Mouse (Mus musculus): ENCODE measurements around the gene Serinc4. TPM values are rescaled to one million over a fixed set of nuclear protein-coding genes. Genes with fewer than 3 reads are reported as not detected.
A peak's percentile ranks its signal among the peaks of the same experiment; 100 is the strongest.

Gene Serinc4
- total RNA-seq (2012; rRNA removed), result 0.75 and 1.2 TPM in 2 replicates
- under 1 TPM in 1 of 2 experiments, not detected in 1; 0.38 TPM for polyA plus RNA-seq (2012; ENCODE audit: insufficient read depth in 1 of 2, insufficient read length in 2 of 2, low read depth in 1 of 2, low replicate concordance in 2 of 2, missing spikeins in 1 of 2)

- H3K36me3 ChIP-seq (ENCODE audit: control insufficient read depth in 1 of 2, insufficient read depth in 2 of 2, low read length in 2 of 2), result peaks cover 0 to 11% of the 10 kb centered on the region in 2 experiments; a peak in 2 of 4 replicates
- no peak for TF ChIP-seq EP300 (IDR thresholded peaks at IDR 0.05; ENCODE audit: low read depth in 1 of 2, low read length in 2 of 2)
- peak; percentile 76 for TF ChIP-seq GATA1 (IDR thresholded peaks at IDR 0.05; ENCODE audit: low read depth, low read length)
- peak; percentile 85 for TF ChIP-seq TBP (IDR thresholded peaks at IDR 0.05; ENCODE audit: low read depth, low read length)
- peak; percentile 94 for TF ChIP-seq POLR2AphosphoS2 (IDR thresholded peaks at IDR 0.05; ENCODE audit: low read length)
- TF ChIP-seq USF1 (IDR thresholded peaks at IDR 0.05; ENCODE audit: low read depth, low read length), result 0 out of 2 replicates have a peak, but pooled peaks have one; percentile 8
- peak; percentile 85 for TF ChIP-seq NELFE (IDR thresholded peaks at IDR 0.05; ENCODE audit: low read depth, low read length)
- no peak for TF ChIP-seq SMC3 (IDR thresholded peaks at IDR 0.05; ENCODE audit: low read depth, low read length)
- TF ChIP-seq TAL1 (IDR thresholded peaks at IDR 0.05; ENCODE audit: low read length), result no peak; the same call in 1 of the 2 replicates
- TF ChIP-seq SIN3A (IDR thresholded peaks at IDR 0.05; ENCODE audit: low read length), result peak; percentile 85
- 0 out of 2 replicates have a peak, but pooled peaks have one; percentile 30 for TF ChIP-seq RCOR1 (IDR thresholded peaks at IDR 0.05; ENCODE audit: low read depth, low read length)
- no peak for TF ChIP-seq RAD21 (IDR thresholded peaks at IDR 0.05; ENCODE audit: low read depth, low read length)
- no peak for TF ChIP-seq CHD2 (IDR thresholded peaks at IDR 0.05; ENCODE audit: low read length)
- peak; percentile 67 for TF ChIP-seq NRF1 (IDR thresholded peaks at IDR 0.05; ENCODE audit: insufficient read depth, low read depth, low read length, poor library complexity, severe bottlenecking)
- no peak for TF ChIP-seq BHLHE40 (IDR thresholded peaks at IDR 0.05; ENCODE audit: borderline replicate concordance, low read depth, low read length)
- TF ChIP-seq UBTF (IDR thresholded peaks at IDR 0.05; ENCODE audit: borderline replicate concordance, insufficient read depth, low read depth, low read length), result no peak
- TF ChIP-seq USF2 (IDR thresholded peaks at IDR 0.05; ENCODE audit: borderline replicate concordance in 1 of 2, insufficient read depth in 1 of 2, low read depth in 1 of 2, low read length in 2 of 2), result no peak
- peak; percentile 94 for TF ChIP-seq MYC (IDR thresholded peaks at IDR 0.05; ENCODE audit: low read depth, low read length)
- peak; percentile 67 for TF ChIP-seq ZMIZ1 (IDR thresholded peaks at IDR 0.05; ENCODE audit: low read depth, low read length)
- peak; percentile 83 to 94 for TF ChIP-seq POLR2A (IDR thresholded peaks at IDR 0.05; ENCODE audit: control insufficient read depth in 1 of 2, insufficient read depth in 1 of 2, low read depth in 1 of 2, low read length in 2 of 2, poor library complexity in 1 of 2)
- TF ChIP-seq KAT2A (conservative IDR thresholded peaks at IDR 0.05; ENCODE audit: low read depth, low read length), result peak; percentile 39; the same call in 1 of the 2 replicates
- 0 out of 2 replicates have a peak, but pooled peaks have one; percentile 41 for TF ChIP-seq CHD1 (IDR thresholded peaks at IDR 0.05; ENCODE audit: low read depth, low read length)
- TF ChIP-seq HCFC1 (IDR thresholded peaks at IDR 0.05; ENCODE audit: low read depth, low read length), result peak; percentile 83
- TF ChIP-seq ETS1 (IDR thresholded peaks at IDR 0.05; ENCODE audit: low read depth, low read length), result peak; percentile 62
- TF ChIP-seq MAZ (IDR thresholded peaks at IDR 0.05; ENCODE audit: low read depth, low read length), result no peak
- no peak for TF ChIP-seq JUND (IDR thresholded peaks at IDR 0.05; ENCODE audit: low read depth, low read length)
- TF ChIP-seq CTCF (IDR thresholded peaks at IDR 0.05 in 2 of 3, conservative IDR thresholded peaks at IDR 0.05 in 1 of 3; ENCODE audit: control insufficient read depth in 1 of 3, insufficient read depth in 1 of 3, low read depth in 2 of 3, low read length in 3 of 3, poor library complexity in 1 of 3, severe bottlenecking in 1 of 3), result no peak
- TF ChIP-seq MAX (IDR thresholded peaks at IDR 0.05; ENCODE audit: low read length), result peak; percentile 97
- no peak for TF ChIP-seq ZC3H11A (IDR thresholded peaks at IDR 0.05; ENCODE audit: low read depth, low read length)
- TF ChIP-seq POLR2AphosphoS5 (IDR thresholded peaks at IDR 0.05; ENCODE audit: borderline replicate concordance, low read depth, low read length), result no peak
- no peak for TF ChIP-seq MAFK (IDR thresholded peaks at IDR 0.05; ENCODE audit: borderline replicate concordance, low read depth, low read length)
- TF ChIP-seq GABPA (IDR thresholded peaks at IDR 0.05; ENCODE audit: low read depth, low read length), result no peak
- TF ChIP-seq ZNF384 (IDR thresholded peaks at IDR 0.05; ENCODE audit: low read depth, low read length), result no peak
- TF ChIP-seq TCF12 (IDR thresholded peaks at IDR 0.05; ENCODE audit: low read depth, low read length), result peak; percentile 75
- peak; percentile 82 for TF ChIP-seq ELF1 (IDR thresholded peaks at IDR 0.05; ENCODE audit: low read depth, low read length)
These were observed at the start of gene Serinc4 for GRCm38 (mm10) chr2:121456692-121457642. Gene Serinc4 (minus strand): TSS chr2:121456781.

More at GRCm38 (mm10) chr2:121456692-121457642, at the start of gene Serinc4:
- Histone ChIP-seq H3K9ac (ENCODE audit: control insufficient read depth, low read depth, low read length, poor library complexity, severe bottlenecking) (peak within 1 kb of the TSS; percentile 91), H3K4me1 (ENCODE audit: control insufficient read depth in 1 of 2, insufficient read depth in 2 of 2, low read length in 2 of 2) (0 out of 4 replicates have a peak, but pooled peaks cover 0 to 2% of the 10 kb centered on the region in 2 experiments), H3K9me3 (replicated peaks; ENCODE audit: insufficient read depth, low read length) (no peaks in the 10 kb centered on the region), H3K27ac (ENCODE audit: control insufficient read depth, low read depth, low read length) (peak within 1 kb of the TSS; percentile 95), H3K4me3 (ENCODE audit: control insufficient read depth in 1 of 2, insufficient read depth in 1 of 2, low read depth in 2 of 2, low read length in 2 of 2) (peak within 1 kb of the TSS; percentile 87 to 88), H3K27me3 (ENCODE audit: control insufficient read depth in 1 of 2, insufficient read depth in 2 of 2, low read length in 2 of 2) (no peaks in the 10 kb centered on the region), H3K79me2 (ENCODE audit: control insufficient read depth, insufficient read depth, low read length, poor library complexity) (peaks cover 15% of the 10 kb centered on the region)
- peak; percentile 97 for DNase-seq (ENCODE audit: low read depth, low spot score)
